Mouse (Mus musculus): ENCODE measurements at regions not wholly inside any gene's neighbourhood (a gene's known extent, or its start where the extent isn't known, plus 50 kb on each side); places are given as distances from the start of the nearest gene placed in this dataset.
A peak's percentile ranks its signal among the peaks of the same experiment; 100 is the strongest.

- no peaks in the 10 kb centered on the region for H3K27me3 ChIP-seq (replicated peaks; ENCODE audit: control insufficient read depth, insufficient read depth, low read length)
- H3K9ac ChIP-seq (ENCODE audit: low read depth, low read length), result no peak overlapping the region; the same call in 1 of the 2 replicates
- no peaks in the 10 kb centered on the region for H3K9me3 ChIP-seq (ENCODE audit: control insufficient read depth, low read length)
- peak; percentile 92 for ATAC-seq
- WGBS, result 28% methylated on average over 13 of the region's 13 CpGs
- no peaks in the 10 kb centered on the region for H3K4me1 ChIP-seq (ENCODE audit: control insufficient read depth, insufficient read depth, low read depth, low read length)
- peak overlapping the region; percentile 41 for H3K4me2 ChIP-seq (ENCODE audit: low read length)
- H3K36me3 ChIP-seq (ENCODE audit: control insufficient read depth, insufficient read depth, low read length), result no peaks in the 10 kb centered on the region
- H3K27ac ChIP-seq (ENCODE audit: low read depth, low read length), result no peak overlapping the region
- H3K4me3 ChIP-seq (ENCODE audit: low read length), result no peak overlapping the region
Measured at GRCm38 (mm10) chr2:114853715-114854530, 199.2 kb upstream of the Dph6 start.

GRCm38 (mm10) chr2:114872272-114872671, 217.5 kb upstream of the Dph6 start:
- H3K36me3 ChIP-seq (ENCODE audit: control insufficient read depth, insufficient read depth, low read length), result no peaks in the 10 kb centered on the region
- no peak overlapping the region for H3K27ac ChIP-seq (ENCODE audit: low read depth, low read length)
- H3K9ac ChIP-seq (ENCODE audit: low read depth, low read length), result no peak overlapping the region
- WGBS, result 13% methylated on average over 7 of the region's 7 CpGs
- no peak overlapping the region for H3K4me2 ChIP-seq (ENCODE audit: low read length)
- no peaks in the 10 kb centered on the region for H3K27me3 ChIP-seq (replicated peaks; ENCODE audit: control insufficient read depth, insufficient read depth, low read length)
- ATAC-seq, result peak; percentile 56
- no peaks in the 10 kb centered on the region for H3K9me3 ChIP-seq (ENCODE audit: control insufficient read depth, low read length)
- no peaks in the 10 kb centered on the region for H3K4me1 ChIP-seq (ENCODE audit: control insufficient read depth, insufficient read depth, low read depth, low read length)
- no peak overlapping the region for H3K4me3 ChIP-seq (ENCODE audit: low read length)

GRCm38 (mm10) chr2:114873090-114873489, 218.3 kb upstream of the Dph6 start:
- Histone ChIP-seq H3K4me2 (ENCODE audit: low read length) (no peak overlapping the region), H3K9ac (ENCODE audit: low read depth, low read length) (no peak overlapping the region), H3K4me1 (ENCODE audit: control insufficient read depth, insufficient read depth, low read depth, low read length) (no peaks in the 10 kb centered on the region), H3K27me3 (replicated peaks; ENCODE audit: control insufficient read depth, insufficient read depth, low read length) (no peaks in the 10 kb centered on the region), H3K27ac (ENCODE audit: low read depth, low read length) (no peak overlapping the region), H3K4me3 (ENCODE audit: low read length) (no peak overlapping the region), H3K36me3 (ENCODE audit: control insufficient read depth, insufficient read depth, low read length) (no peaks in the 10 kb centered on the region), H3K9me3 (ENCODE audit: control insufficient read depth, low read length) (no peaks in the 10 kb centered on the region)
- no peak for ATAC-seq
- 55% methylated on average over 4 of the region's 4 CpGs for WGBS

- no peaks in the 10 kb centered on the region for H3K9me3 ChIP-seq (ENCODE audit: control insufficient read depth, low read length)
- no peak overlapping the region for H3K4me2 ChIP-seq (ENCODE audit: low read length)
- ATAC-seq, result 0 out of 2 replicates have a peak, but pooled peaks have one; percentile 54
- no peak overlapping the region for H3K27ac ChIP-seq (ENCODE audit: low read depth, low read length)
- H3K9ac ChIP-seq (ENCODE audit: low read depth, low read length), result no peak overlapping the region
- no peaks in the 10 kb centered on the region for H3K27me3 ChIP-seq (replicated peaks; ENCODE audit: control insufficient read depth, insufficient read depth, low read length)
- H3K4me3 ChIP-seq (ENCODE audit: low read length), result no peak overlapping the region
- H3K36me3 ChIP-seq (ENCODE audit: control insufficient read depth, insufficient read depth, low read length), result no peaks in the 10 kb centered on the region
- H3K4me1 ChIP-seq (ENCODE audit: control insufficient read depth, insufficient read depth, low read depth, low read length), result no peaks in the 10 kb centered on the region
- 38% methylated on average over 2 of the region's 2 CpGs for WGBS
Measured at GRCm38 (mm10) chr2:114879084-114879483, 224.3 kb upstream of the Dph6 start.

GRCm38 (mm10) chr2:114879784-114880183, 225.0 kb upstream of the Dph6 start:
- H3K4me3 ChIP-seq (ENCODE audit: low read length), result no peak overlapping the region
- no peaks in the 10 kb centered on the region for H3K4me1 ChIP-seq (ENCODE audit: control insufficient read depth, insufficient read depth, low read depth, low read length)
- 0 out of 2 replicates have a peak, but pooled peaks have one; percentile 64 for ATAC-seq
- no peaks in the 10 kb centered on the region for H3K9me3 ChIP-seq (ENCODE audit: control insufficient read depth, low read length)
- no peak overlapping the region for H3K27ac ChIP-seq (ENCODE audit: low read depth, low read length)
- H3K36me3 ChIP-seq (ENCODE audit: control insufficient read depth, insufficient read depth, low read length), result no peaks in the 10 kb centered on the region
- 51% methylated on average over 2 of the region's 2 CpGs for WGBS
- no peaks in the 10 kb centered on the region for H3K27me3 ChIP-seq (replicated peaks; ENCODE audit: control insufficient read depth, insufficient read depth, low read length)
- no peak overlapping the region for H3K4me2 ChIP-seq (ENCODE audit: low read length)
- no peak overlapping the region for H3K9ac ChIP-seq (ENCODE audit: low read depth, low read length)

GRCm38 (mm10) chr2:114885734-114886260, 231.0 kb upstream of the Dph6 start:
- H3K4me2 ChIP-seq (ENCODE audit: low read length), result no peak overlapping the region
- no peak overlapping the region for H3K9ac ChIP-seq (ENCODE audit: low read depth, low read length)
- no peaks in the 10 kb centered on the region for H3K27me3 ChIP-seq (replicated peaks; ENCODE audit: control insufficient read depth, insufficient read depth, low read length)
- WGBS, result 89% methylated on average over 2 of the region's 2 CpGs
- no peak overlapping the region for H3K27ac ChIP-seq (ENCODE audit: low read depth, low read length)
- no peaks in the 10 kb centered on the region for H3K36me3 ChIP-seq (ENCODE audit: control insufficient read depth, insufficient read depth, low read length)
- no peaks in the 10 kb centered on the region for H3K9me3 ChIP-seq (ENCODE audit: control insufficient read depth, low read length)
- ATAC-seq, result no peak
- no peak overlapping the region for H3K4me3 ChIP-seq (ENCODE audit: low read length)
- no peaks in the 10 kb centered on the region for H3K4me1 ChIP-seq (ENCODE audit: control insufficient read depth, insufficient read depth, low read depth, low read length)

GRCm38 (mm10) chr2:114898812-114899211, 244.0 kb upstream of the Dph6 start:
- no peaks in the 10 kb centered on the region for H3K4me1 ChIP-seq (ENCODE audit: control insufficient read depth, insufficient read depth, low read depth, low read length)
- H3K9me3 ChIP-seq (ENCODE audit: control insufficient read depth, low read length), result no peaks in the 10 kb centered on the region
- no peaks in the 10 kb centered on the region for H3K36me3 ChIP-seq (ENCODE audit: control insufficient read depth, insufficient read depth, low read length)
- no peaks in the 10 kb centered on the region for H3K27me3 ChIP-seq (replicated peaks; ENCODE audit: control insufficient read depth, insufficient read depth, low read length)
- H3K4me2 ChIP-seq (ENCODE audit: low read length), result no peak overlapping the region
- no peak overlapping the region for H3K9ac ChIP-seq (ENCODE audit: low read depth, low read length)
- WGBS, result 92% methylated on average over 2 of the region's 2 CpGs
- no peak overlapping the region for H3K27ac ChIP-seq (ENCODE audit: low read depth, low read length)
- no peak overlapping the region for H3K4me3 ChIP-seq (ENCODE audit: low read length)
- ATAC-seq, result no peak

- Histone ChIP-seq H3K9ac (ENCODE audit: low read depth, low read length) (no peak overlapping the region), H3K27ac (ENCODE audit: low read depth, low read length) (no peak overlapping the region), H3K4me3 (ENCODE audit: low read length) (no peak overlapping the region), H3K4me2 (ENCODE audit: low read length) (no peak overlapping the region), H3K9me3 (ENCODE audit: control insufficient read depth, low read length) (no peaks in the 10 kb centered on the region), H3K27me3 (replicated peaks; ENCODE audit: control insufficient read depth, insufficient read depth, low read length) (no peaks in the 10 kb centered on the region), H3K4me1 (ENCODE audit: control insufficient read depth, insufficient read depth, low read depth, low read length) (no peaks in the 10 kb centered on the region), H3K36me3 (ENCODE audit: control insufficient read depth, insufficient read depth, low read length) (no peaks in the 10 kb centered on the region)
- no peak for ATAC-seq
- 52% methylated on average over 7 of the region's 7 CpGs for WGBS
Measured at GRCm38 (mm10) chr2:114911845-114912500, 257.2 kb upstream of the Dph6 start.

GRCm38 (mm10) chr2:114915025-114915690, 260.4 kb upstream of the Dph6 start:
- ATAC-seq, result no peak
- no peak overlapping the region for H3K9ac ChIP-seq (ENCODE audit: low read depth, low read length)
- H3K4me3 ChIP-seq (ENCODE audit: low read length), result no peak overlapping the region
- 88% methylated on average over 6 of the region's 6 CpGs for WGBS
- no peak overlapping the region for H3K4me2 ChIP-seq (ENCODE audit: low read length)
- no peaks in the 10 kb centered on the region for H3K9me3 ChIP-seq (ENCODE audit: control insufficient read depth, low read length)
- H3K4me1 ChIP-seq (ENCODE audit: control insufficient read depth, insufficient read depth, low read depth, low read length), result no peaks in the 10 kb centered on the region
- no peaks in the 10 kb centered on the region for H3K27me3 ChIP-seq (replicated peaks; ENCODE audit: control insufficient read depth, insufficient read depth, low read length)
- H3K36me3 ChIP-seq (ENCODE audit: control insufficient read depth, insufficient read depth, low read length), result no peaks in the 10 kb centered on the region
- no peak overlapping the region for H3K27ac ChIP-seq (ENCODE audit: low read depth, low read length)
